Mouse (Mus musculus) WW6 (cell line): ENCODE measurements around the gene Shisa6.
"Not testable (repeated sequence)": the region's sequence is repeated elsewhere in the genome, so short reads cannot be mapped to it uniquely, and the experiment has no call there.

Source experiments
- DNase-seq: peaks from one replicate; pipeline ENCODE4 v3.0.0-alpha.2; 2013; ENCODE audit warnings: low read depth, low spot score

The Shisa6 gene

DNA sequence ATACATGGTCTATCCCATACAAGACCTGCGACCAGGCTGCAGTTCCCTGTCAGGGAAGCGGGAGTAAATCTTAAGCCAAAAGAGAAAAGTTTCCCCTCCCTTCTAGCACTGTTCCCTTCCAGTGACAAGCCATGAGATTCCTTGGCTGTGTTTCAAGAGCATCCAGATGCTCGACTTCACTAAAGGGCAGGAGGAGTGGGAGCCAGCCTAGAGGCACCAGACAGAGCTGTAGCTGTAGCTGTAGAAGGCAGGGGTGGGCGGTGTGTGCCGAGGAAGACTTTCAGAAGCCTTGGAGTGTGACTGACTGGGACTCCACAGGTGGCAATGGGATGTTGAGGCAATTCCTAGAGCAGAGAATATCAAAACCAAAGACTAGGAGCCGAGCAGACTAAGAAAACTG, 43.3 kb downstream of the Shisa6 start:
- DNase-seq, result no peak

DNA sequence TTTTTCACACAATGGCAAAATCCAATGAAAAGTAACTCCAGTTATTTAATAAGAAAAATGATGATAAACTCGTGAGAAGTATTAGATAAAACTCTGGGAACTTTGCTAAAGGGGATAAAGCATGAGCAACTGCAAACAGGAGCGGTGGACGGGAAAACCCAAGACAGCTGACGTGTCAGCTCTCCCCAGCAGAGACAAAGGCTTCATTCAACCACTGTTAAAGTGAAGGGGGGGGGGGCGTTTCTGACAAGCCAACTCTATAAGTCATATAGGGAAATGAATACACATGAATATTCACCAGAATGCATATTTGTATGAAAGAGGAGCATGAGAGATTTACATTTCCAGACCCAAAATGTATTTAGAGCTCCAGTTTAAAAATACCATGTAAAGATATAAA, 83.1 kb downstream of the Shisa6 start:
- DNase-seq, result no peak

DNA sequence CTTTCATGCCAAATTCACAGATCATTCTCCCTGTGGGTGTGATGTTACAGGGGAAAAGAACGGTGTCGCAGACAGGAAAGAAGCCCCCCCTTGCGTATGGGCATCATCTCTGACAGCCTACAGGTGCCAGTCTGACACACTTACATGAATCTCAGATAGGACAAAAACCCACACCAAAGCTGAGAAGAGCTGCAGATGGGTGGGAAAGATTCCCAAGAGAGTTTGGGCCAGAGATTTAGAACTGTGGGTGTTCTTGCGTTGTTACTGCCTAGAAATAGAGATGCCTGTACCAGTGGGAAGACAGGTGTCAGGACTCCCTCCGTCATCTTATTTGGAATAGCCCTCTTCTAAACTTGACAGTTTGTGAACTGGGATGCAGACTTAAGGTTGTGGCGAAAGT, 99.6 kb downstream of the Shisa6 start:
- DNase-seq, result no peak

DNA sequence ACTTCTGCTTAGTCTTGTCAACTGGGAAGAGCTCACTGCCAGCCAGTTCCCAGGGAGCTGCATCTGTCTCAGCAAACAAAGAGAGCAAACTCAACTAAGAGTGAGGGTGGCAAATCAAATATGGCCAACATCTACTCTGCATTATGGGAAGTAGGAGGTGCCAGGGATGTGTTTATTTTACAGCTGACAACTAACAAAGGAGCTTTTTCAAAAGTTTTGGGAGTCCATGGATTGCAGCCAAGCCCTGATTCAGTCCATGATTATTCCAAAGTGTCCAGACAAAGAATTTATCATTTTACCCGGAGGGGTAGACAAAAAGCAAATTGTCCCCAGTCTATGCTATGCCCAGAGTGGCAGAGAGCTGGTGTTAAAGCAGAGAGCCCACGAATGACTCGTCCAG, 107.5 kb downstream of the Shisa6 start:
- no peak for DNase-seq

DNA sequence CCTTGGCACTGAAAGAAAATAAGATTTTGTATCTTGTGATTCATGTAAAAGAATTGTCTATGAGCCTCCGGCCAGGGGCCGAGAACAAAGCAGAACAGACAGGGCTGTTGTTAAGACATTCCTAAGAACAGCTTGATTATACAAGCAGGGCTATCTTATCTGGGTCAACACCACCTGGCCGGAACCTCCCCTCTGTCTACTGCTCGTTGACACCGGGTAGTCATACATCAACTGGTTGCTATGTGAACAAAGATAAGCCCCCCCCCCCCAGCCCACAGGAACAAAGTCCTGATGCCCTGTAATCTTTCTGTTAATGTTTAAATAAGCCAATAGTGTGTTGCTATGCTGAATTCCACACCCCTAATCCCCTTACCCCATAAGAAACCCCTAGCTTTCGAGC, 117.0 kb downstream of the Shisa6 start:
- not testable (repeated sequence) for DNase-seq

DNA sequence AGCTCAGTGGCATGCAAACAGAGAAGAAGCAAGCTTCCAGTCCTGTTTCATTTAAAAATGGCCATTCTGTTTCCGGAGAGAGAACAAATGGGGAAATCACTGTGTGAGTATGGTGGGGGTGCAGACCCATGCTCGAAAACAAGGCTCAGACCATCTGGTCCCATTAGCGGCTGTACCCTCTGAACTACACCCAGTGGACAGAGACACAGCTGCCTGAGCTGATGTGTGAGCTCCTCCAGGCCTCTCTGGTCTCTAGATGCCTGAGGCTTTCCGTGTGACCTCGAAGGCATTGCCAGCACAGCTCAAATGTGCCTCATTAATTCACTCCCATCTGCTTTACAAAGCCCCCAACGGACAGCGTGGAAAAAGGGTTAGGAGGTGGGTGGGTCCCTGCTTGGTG, 125.7 kb downstream of the Shisa6 start:
- DNase-seq, result no peak

DNA sequence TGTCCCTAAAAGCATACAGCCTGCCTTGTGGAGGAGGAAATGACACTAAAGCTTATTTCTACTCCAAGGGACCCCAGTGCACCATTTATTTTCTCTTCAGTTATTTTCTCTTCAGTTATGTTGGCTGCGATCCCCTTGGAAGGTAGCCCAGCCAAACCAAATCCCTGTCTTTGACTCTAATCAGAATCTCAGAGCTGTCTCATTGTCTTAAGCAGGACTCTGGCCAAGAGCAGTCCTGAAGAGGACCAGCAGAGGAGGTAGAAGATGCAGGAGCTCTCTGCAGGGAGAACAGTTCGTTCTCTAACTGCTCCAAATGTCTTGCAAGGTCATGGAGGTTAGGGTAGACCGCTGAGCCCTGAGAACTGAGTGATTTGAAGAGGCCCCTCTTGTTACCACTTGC, 138.2 kb downstream of the Shisa6 start:
- no peak for DNase-seq

DNA sequence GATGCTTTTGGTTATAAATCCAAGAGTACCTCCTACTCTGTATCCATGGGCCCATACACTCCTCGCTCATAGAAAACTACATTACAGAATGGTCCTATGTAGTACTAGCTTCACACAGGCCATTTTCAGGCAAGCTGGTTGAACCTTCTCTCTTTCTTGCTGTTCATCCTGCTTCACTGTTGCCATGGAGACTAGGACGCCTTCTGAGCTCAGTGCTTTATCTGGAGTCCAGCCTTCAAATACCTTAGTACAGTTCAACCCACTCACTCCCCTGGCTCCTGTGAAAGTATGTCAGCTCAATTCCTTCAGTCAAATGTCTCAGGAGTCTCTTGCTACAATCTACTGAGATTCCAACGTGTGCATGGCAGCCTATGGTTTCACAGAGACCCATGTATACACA, 154.0 kb downstream of the Shisa6 start:
- DNase-seq, result no peak

DNA sequence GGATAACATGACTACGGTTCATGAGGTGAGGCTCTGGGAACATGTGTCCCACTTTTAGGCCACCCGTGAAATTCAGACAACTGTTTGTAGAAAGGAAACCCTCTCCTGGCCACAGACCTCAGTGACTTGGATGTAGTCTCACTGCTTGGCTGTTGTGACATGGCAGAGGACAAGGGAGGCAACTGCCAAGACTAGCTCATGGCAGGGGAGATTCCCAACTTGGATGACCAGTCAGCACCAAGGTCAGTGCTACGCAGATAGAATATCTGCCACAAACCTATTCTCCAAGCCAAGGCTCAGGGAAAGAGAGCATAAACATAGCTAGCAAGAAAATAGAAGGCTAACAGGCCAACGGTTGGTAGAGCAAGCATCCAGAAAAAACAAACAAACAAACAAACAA, 156.0 kb downstream of the Shisa6 start:
- DNase-seq, result no peak

DNA sequence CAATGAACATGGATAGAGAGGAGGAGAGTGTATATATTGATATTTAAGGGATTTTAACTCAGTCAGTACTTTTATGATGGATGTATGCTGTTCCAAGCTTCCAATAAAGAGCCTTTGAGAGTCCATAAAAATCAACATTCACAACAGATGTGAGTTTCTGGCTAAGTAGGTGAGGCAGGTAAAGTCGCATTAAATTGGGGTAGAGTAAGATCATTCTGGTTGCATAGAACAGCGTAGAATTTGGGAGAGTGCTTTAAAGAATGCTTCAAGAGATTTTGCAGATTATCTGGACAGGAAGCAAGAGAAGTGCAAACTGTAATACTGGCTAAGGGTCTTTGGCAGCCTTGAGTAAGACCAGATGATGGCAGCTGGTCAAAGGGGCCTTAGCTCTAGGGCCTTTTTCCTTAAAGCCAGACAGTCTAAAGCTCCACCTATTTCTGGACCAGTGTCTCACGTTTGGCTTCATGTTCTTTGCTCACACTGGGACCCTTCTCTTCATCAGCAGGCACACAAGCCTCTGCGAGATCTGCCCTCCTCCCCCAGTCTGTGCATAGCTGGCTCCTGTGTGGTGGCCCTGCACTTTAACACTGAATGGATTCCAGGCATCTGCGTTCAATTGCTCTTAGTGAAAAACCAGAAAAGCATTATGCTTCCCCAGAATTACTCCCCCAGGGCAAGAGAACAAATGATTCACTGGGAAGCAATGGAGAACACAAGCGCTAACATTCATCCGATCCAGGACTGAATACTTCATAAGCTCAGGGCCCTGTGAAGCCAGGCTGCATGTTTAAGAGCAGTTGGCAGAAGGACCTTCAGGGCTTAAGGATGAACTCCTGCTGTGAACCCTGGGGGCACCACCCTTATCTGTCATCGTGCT, 158.7 kb downstream of the Shisa6 start:
- DNase-seq, result no peak

DNA sequence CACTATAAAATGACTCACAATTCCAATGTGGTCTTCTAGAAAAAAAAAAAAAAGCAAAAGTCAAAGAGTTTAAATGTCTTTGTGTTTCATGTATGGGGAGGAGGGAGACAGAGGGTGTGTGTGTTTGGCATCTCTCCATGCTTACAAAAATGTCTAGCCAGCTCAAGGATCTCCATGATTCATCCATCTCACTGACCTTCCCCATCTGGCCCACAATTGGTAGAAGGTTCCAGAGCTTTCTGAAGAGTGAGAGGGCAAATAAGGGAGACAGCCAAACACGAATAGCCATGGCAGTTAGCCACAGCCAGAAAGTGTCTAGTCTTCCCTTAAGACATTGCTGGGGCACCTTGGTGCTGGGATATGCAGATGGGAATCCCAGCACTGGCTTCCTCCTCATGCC, 166.0 kb downstream of the Shisa6 start:
- no peak for DNase-seq

DNA sequence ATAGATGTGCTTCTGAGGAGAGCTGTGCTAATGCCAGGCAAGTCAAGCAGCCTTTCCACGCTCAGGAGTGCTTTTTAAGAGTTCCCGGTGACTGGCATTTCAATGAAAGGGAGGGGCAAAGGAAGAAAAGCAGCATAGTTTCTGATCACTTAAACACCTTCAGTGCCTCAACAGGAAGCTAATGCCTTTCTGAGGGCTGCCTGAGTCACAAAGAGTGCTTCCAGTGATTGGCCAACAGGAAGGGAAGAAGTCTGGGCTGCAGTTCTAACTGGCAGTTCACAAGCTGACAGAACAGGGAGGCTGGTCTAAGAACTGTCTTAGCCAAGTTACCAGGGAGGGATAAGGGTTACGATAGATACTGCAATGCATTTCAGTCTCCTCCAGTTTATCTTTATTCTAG, 180.9 kb downstream of the Shisa6 start:
- no peak for DNase-seq

DNA sequence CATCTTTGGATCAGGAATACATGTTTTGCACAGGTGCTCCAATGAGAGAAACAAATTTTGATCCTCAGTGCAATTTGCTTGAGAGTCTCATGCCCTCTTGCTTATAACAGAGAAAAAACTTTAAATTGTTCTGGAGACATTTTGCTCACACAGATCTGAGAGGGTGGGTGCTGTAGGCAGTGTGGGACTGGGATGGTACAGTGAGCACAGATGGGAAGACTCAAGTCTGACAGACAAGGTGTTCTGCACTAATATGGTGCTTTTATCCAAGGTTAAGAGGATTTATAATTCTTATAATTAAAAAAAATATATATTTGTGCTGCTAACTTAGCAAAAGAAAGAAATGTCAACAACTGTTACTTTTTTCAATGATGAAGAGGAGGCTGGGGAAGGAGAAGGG, 189.5 kb downstream of the Shisa6 start:
- DNase-seq, result no peak

DNA sequence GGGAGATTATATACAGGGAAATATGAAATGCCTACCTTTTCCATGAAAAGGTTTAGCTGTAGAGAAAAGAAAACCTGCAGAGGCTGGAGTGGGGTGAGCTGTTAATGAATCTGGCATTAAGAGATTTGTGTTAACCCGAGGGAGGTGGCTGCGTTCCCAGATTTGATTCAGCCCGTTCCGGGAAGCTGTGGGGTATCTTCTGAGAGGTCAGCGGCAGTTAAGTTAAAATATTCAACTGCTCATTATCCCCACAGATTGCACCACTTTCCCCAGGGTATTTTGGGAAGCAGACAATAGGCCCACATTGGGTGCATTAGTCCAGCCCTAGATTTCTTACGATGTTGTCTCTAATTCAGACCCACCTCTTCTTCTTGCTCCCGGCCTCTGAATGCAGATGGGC, 213.0 kb downstream of the Shisa6 start:
- no peak for DNase-seq

DNA sequence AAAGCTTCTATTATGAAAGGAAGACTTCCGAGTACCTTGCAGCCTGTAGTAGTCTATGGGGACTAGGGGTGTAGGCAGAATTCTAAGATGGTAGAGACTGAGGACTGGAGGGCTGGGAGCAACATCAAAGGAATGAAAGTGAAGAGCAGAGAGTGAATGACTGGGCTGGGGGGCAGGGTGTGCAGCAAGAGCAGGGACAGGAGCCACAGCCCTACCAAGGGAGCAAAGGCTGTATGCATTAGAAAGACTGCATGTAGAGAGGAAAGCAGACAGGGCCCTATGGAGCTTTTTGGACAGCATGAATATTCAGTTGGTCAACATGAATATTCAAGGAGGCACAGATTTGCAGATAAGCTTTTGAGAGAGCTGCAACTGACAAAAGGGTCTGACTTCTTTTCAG, 221.4 kb downstream of the Shisa6 start:
- peak; percentile 5 for DNase-seq

DNA sequence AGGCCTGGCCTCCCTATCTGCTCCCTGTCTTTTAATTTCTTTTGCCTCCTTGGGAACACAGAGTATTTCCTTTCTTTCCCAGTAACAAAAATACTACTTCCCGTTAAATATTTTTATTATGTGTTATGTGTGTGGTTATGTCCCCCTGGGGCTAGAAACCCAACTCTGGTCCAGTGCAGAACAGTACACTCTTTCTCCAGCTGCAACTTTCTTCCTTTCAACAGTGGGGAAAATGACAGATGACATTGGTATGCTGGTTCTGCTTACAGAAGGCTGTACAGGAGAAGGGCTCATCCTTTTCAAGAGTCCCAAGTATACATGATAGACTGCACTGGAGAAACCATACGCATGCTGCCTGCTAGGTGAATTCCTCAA, 251.1 kb downstream of the Shisa6 start:
- DNase-seq, result no peak

DNA sequence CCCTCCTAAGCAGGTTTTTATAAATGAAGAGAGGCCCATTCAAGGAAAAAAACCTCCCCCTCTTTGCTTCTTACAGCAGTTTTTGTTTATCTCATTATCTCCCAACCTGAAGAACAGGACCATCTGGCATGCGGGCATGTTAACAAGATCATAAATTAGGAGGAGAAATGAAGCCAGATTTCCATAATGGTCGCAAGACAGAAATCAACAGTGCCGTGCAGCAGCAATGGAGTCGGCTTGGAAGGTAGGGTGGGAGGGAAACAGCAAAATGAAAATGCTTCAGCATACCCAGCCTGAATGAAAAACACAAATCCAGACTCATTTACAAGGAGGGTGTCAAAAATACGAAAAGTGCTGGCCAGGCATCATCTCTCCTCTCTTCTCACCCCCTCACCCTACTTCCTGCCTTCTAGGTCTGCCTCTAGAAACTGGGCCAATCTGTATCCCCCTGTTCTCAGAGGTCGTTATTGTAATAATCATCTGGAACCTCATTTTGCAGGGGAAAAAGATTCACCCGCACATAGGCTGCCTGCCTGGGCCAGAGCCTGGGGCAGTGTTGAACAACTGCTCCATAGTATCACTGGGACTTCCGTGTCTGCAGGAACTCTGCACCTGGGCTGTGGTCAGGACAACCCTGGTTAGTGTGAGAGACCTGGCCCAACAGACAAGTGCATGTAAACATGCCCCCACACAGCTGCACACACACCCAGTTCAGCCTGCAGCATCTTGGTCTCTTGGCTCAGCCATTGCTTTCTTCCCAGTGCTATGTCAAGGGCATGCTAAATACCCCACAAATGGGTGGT, 251.7 kb downstream of the Shisa6 start:
- no peak for DNase-seq

DNA sequence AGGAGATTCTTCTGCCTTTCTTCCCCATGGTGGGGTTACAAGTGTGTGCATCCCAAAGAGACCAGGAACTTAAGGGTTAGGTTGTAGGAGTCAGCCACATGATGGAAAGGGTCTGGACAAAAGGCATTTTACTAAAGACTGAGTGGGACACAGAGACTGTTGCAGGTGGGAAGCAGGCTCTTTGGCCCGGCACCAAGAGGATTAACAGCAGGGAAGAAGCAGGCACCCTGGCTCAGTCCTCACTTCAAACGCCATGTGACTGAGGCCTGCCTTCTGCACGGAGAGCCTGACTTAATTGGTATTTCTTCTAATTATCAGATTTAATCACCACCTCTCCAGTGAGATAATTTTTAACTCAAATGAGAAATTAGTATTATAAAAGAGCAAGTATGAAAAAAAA, 258.7 kb downstream of the Shisa6 start:
- no peak for DNase-seq

DNA sequence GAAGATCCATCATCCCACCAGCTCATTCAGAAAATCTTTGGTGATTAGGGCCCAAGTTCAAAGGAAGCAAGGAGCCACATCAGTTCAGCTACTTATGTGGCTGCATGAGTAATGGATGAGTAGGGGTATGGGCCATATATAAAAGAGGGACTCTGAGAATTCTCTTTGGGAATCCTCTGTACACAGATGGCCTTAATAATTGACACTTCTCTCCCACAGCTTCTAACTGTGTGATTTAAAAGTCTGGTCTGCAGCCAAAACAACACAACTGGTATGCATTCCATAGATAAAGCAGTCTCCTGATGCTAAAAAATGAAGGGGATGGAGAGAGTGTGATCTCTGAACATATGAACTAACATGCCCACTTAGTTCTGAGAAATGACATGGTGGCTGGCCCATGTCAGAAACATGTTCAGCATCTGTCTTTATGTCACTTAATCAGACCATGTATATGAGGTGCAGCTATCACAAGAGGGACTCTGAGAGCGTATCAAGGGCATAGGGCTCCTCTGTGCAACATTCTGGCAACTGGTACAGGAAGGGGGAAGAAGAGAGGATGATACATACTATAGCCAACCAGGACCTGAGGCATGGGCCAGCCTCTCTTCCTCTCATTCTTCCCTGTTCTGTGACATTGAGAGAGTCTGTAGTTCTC, 260.3 kb downstream of the Shisa6 start:
- no peak for DNase-seq

DNA sequence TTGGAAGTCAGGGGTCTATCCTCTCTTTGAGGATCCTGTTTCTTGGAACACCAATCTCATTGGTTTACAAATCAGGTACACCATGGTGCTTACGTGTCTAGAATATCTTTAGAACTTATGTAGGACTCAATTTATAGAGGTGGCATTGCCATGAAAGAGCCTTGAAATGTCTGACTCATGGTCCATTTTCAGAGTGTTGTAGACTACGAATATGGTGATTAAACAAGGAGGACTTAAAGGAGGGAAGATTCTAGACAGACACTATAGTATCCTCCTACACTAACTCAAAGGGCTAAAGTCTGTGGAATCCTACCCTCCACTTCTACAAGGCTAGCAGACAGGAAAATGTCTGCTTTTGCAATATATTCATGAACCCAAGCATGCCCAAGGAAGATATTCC, 265.6 kb downstream of the Shisa6 start:
- no peak for DNase-seq

DNA sequence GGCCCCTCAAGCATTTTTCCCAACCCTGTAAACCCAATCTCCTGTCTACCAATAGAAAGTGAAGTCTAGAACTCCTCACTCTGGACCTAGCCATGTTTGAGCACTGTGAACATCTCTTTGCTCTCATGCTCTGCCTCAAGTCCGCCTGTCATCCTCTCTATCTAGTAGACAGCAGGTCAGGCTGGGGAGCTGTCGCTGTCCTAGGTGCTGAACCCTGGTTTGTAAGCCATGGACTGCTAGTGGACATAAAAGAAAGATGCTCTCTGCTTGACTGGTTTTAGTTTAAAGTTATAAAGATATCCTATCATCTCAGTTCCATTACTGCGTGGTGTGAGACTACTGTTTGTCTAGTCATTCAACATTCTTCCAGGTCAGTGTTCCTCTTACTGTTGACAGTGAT, 266.9 kb downstream of the Shisa6 start:
- peak; percentile 43 for DNase-seq

DNA sequence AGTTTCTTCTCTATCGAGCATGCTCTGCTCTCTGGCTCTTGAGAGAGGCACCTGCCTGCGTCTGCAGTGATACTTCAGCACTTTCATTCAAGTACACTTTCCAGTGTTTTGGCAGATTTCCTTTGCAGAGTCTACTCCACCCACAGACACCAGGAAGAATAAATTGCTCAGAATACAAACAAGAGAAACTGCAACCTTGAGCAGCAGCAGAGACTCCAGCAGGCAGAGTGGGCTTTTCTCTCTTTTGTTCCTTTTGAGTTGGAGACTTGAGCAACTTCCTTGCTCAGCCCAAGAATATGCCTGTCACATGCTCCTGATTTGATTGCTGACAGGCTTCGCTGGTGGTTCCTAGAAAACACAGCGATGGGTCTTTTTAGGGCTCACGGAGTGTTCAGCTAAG, 278.6 kb downstream of the Shisa6 start:
- DNase-seq, result no peak

DNA sequence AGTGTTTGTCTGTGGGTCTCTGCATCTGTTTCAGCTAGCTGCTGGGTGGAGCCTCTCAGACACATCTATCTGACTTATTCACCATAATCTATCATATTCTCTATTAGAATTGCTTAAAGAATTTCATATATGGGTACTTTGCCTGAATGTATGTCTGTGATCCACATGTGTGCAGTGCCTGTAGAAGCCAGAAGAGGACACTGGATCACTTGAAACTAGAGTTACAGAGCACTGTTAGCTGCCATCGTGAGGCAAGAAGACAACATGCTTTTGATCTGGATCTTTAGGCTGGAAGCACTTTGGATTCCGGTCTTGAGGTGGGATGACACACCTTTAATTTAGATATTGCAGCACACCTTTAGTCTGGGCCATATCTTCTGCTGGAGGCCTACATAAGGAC, 289.2 kb downstream of the Shisa6 start:
- DNase-seq, result no peak
